Mouse (Mus musculus): ENCODE results near the gene Prr11.

GRCm38 (mm10) chr11:87108409-87108754 lies at the start of gene Prr11:
- TF ChIP-seq POLR2A (IDR thresholded peaks at IDR 0.05; ENCODE audit: insufficient read length, low read depth) (no peak), POLR2AphosphoS2 (IDR thresholded peaks at IDR 0.05; ENCODE audit: insufficient read length, low read depth) (no peak), MAX (IDR thresholded peaks at IDR 0.05; ENCODE audit: low read depth) (no peak), CEBPB (IDR thresholded peaks at IDR 0.05; ENCODE audit: insufficient read depth, poor library complexity, severe bottlenecking) (no peak), E2F4 (IDR thresholded peaks at IDR 0.05; ENCODE audit: insufficient read depth) (no peak), USF1 (IDR thresholded peaks at IDR 0.05; ENCODE audit: low read depth) (no peak), SRF (IDR thresholded peaks at IDR 0.05; ENCODE audit: control insufficient read depth, insufficient read length, low read depth) (no peak), TCF3 (IDR thresholded peaks at IDR 0.05; ENCODE audit: insufficient read length, low read depth) (no peak)

All from myocyte (in vitro differentiated cells).